Mouse (Mus musculus) myocyte (in vitro differentiated cells): ENCODE results near the gene Dapk2. TPM values are rescaled to one million over a fixed set of nuclear protein-coding genes. Genes with fewer than 3 reads are reported as not detected.

Experiments used
- H3K27me3 ChIP-seq: one replicate; pipeline ENCODE4 v1.6.1; 2011; ENCODE audit not compliant: control insufficient read depth, insufficient read depth, insufficient read length
- H3K36me3 ChIP-seq: one replicate; pipeline ENCODE4 v1.6.1; 2011; ENCODE audit not compliant: control insufficient read depth, insufficient read depth
- H3K4me2 ChIP-seq: one replicate; pipeline ENCODE4 v1.6.1; 2011; ENCODE audit warnings: low read depth, control low read depth
- H3K4me3 ChIP-seq: one replicate; pipeline ENCODE4 v1.5.1; 2011; ENCODE audit warnings: mild to moderate bottlenecking, control low read depth, moderate library complexity
- H3K79me2 ChIP-seq: one replicate; pipeline ENCODE4 v1.6.1; 2011; ENCODE audit not compliant: control insufficient read depth, insufficient read depth
- H3ac ChIP-seq: one replicate; pipeline ENCODE4 v1.6.1; 2011; ENCODE audit not compliant: control insufficient read depth, insufficient read length
- CEBPB ChIP-seq: IDR thresholded peaks from 2 replicates; pipeline ENCODE4 v1.6.1; 2011; ENCODE audit warnings: mild to moderate bottlenecking, moderate library complexity; ENCODE audit not compliant: poor library complexity, insufficient read depth, severe bottlenecking
- MYOG ChIP-seq, 3 experiments: IDR thresholded peaks; one replicate each; pipeline ENCODE4 v1.6.1; 2011; ENCODE audit warnings: control low read depth in 2 of 3, low read depth in 2 of 3, mild to moderate bottlenecking in 2 of 3; ENCODE audit not compliant: insufficient read length in 2 of 3, control insufficient read depth in 1 of 3, insufficient read depth in 1 of 3
- POLR2A ChIP-seq: IDR thresholded peaks from one replicate; pipeline ENCODE4 v1.6.1; 2011; ENCODE audit warnings: low read depth, mild to moderate bottlenecking, control low read depth, moderate library complexity; ENCODE audit not compliant: insufficient read length
- POLR2AphosphoS2 ChIP-seq: IDR thresholded peaks from one replicate; pipeline ENCODE4 v1.6.1; 2011; ENCODE audit warnings: low read depth, control low read depth; ENCODE audit not compliant: insufficient read length
- TCF12 ChIP-seq: IDR thresholded peaks from one replicate; pipeline ENCODE4 v1.6.1; 2011; ENCODE audit warnings: mild to moderate bottlenecking, control low read depth; ENCODE audit not compliant: poor library complexity, insufficient read depth, severe bottlenecking
- USF1 ChIP-seq: IDR thresholded peaks from one replicate; pipeline ENCODE4 v1.6.1; 2011; ENCODE audit warnings: low read depth, mild to moderate bottlenecking, control low read depth, moderate library complexity
- polyA plus RNA-seq: library from polyadenylated mRNA; unstranded; fragments of >200 nt; fragmentation: generic; extraction: Trizol; gene quantifications from one replicate; pipeline ENCODE4 v1.2.1, GENCODE M21; 2012; ENCODE audit warnings: missing spikeins

Gene Dapk2
- polyA plus RNA-seq, 1 experiment, result 51.3 TPM

- Histone ChIP-seq H3K36me3 (no peaks in the 10 kb centered on the region), H3K27me3 (no peaks in the 10 kb centered on the region), H3K4me2 (no peak overlapping the region), H3ac (no peak overlapping the region), H3K4me3 (no peak overlapping the region), H3K79me2 (no peaks in the 10 kb centered on the region)
- TF ChIP-seq TCF12 (no peak), POLR2AphosphoS2 (no peak), CEBPB (no peak), MYOG (IDR thresholded peaks at IDR 0.05; ENCODE audit: control insufficient read depth in 1 of 3, insufficient read depth in 1 of 3, insufficient read length in 2 of 3, low read depth in 2 of 3) (no peak), POLR2A (no peak), USF1 (no peak)
Observed at GRCm38 (mm10) chr9:66316603-66317002, 158.6 kb downstream of the Dapk2 start.

Other genes starting within 250 kb of the Dapk2 start
- 9.0 TPM for gene Trip4, start 249.4 kb upstream of the Dapk2 start, polyA plus RNA-seq
- gene Csnk1g1, start 249.3 kb upstream of the Dapk2 start, polyA plus RNA-seq, result 6.8 TPM
- 651 TPM for gene Ppib, start 98.0 kb upstream of the Dapk2 start, polyA plus RNA-seq
- 1.8 TPM for gene Snx22, start 88.5 kb upstream of the Dapk2 start, polyA plus RNA-seq
- 82.9 TPM for gene Snx1, start 31.6 kb upstream of the Dapk2 start, polyA plus RNA-seq
- gene Ciao2a, start 31.6 kb upstream of the Dapk2 start, polyA plus RNA-seq, result 42.4 TPM
- gene Herc1, start 192.2 kb downstream of the Dapk2 start, polyA plus RNA-seq, result 9.9 TPM